Mouse (Mus musculus): ENCODE measurements around the gene Iqgap1.
A peak's percentile ranks its signal among the peaks of the same experiment; 100 is the strongest.

GRCm38 (mm10) chr7:80860729-80861274 lies 35.0 kb upstream of the Iqgap1 start, which contains the start of gene Zscan2:
- TF ChIP-seq CTCF (IDR thresholded peaks at IDR 0.05; ENCODE audit: control insufficient read depth, insufficient read depth, low read length) (no peak), POLR2A (IDR thresholded peaks at IDR 0.05; ENCODE audit: borderline replicate concordance, control insufficient read depth, low read depth, low read length) (peak; percentile 41; the same call in 1 of the 2 replicates)

Measured in bone marrow, adult 2 months (tissue).